Mouse (Mus musculus): Measurements from ENCODE around the gene Vps37b. TPM values are rescaled to one million over a fixed set of nuclear protein-coding genes. Genes with fewer than 3 reads are reported as not detected.

The Vps37b gene
- polyA plus RNA-seq, 1 experiment: 22.6 TPM

- Histone ChIP-seq H3K4me1 (ENCODE audit: control insufficient read depth, insufficient read depth, low read length) (peaks cover 18% of the 10 kb centered on the region), H3K27ac (ENCODE audit: insufficient read depth, low read depth, low read length) (peak overlapping the region; percentile 14; the same call in 1 of the 2 replicates), H3K27me3 (replicated peaks; ENCODE audit: control insufficient read depth, insufficient read depth, low read length) (no peaks in the 10 kb centered on the region), H3K36me3 (ENCODE audit: control insufficient read depth, insufficient read depth, low read length) (peaks cover 2% of the 10 kb centered on the region; the same call in 1 of the 2 replicates), H3K4me3 (ENCODE audit: insufficient read depth, low read depth, low read length) (no peak overlapping the region)
- peak; percentile 89 for DNase-seq
- TF ChIP-seq CTCF (conservative IDR thresholded peaks at IDR 0.05; ENCODE audit: insufficient read depth, insufficient read length, low read depth, low read length): no peak
- no peak for TF ChIP-seq POLR2A (IDR thresholded peaks at IDR 0.05; ENCODE audit: low read depth, low read length)
- 18% methylated on average over 2 of the region's 2 CpGs for WGBS
These were observed 29.2 kb downstream of the Vps37b start for GRCm38 (mm10) chr5:124002876-124003275.

GRCm38 (mm10) chr5:124001274-124001673, 30.8 kb downstream of the Vps37b start:
- Histone ChIP-seq H3K36me3 (ENCODE audit: control insufficient read depth, insufficient read depth, low read length) (peaks cover 2% of the 10 kb centered on the region; the same call in 1 of the 2 replicates), H3K27ac (ENCODE audit: insufficient read depth, low read depth, low read length) (no peak overlapping the region), H3K4me1 (ENCODE audit: control insufficient read depth, insufficient read depth, low read length) (peaks cover 9% of the 10 kb centered on the region), H3K27me3 (replicated peaks; ENCODE audit: control insufficient read depth, insufficient read depth, low read length) (no peaks in the 10 kb centered on the region), H3K4me3 (ENCODE audit: insufficient read depth, low read depth, low read length) (no peak overlapping the region)
- TF ChIP-seq CTCF (conservative IDR thresholded peaks at IDR 0.05; ENCODE audit: insufficient read depth, insufficient read length, low read depth, low read length): no peak
- no peak for TF ChIP-seq POLR2A (IDR thresholded peaks at IDR 0.05; ENCODE audit: low read depth, low read length)
- no peak for DNase-seq
- WGBS: 45% methylated on average over 9 of the region's 9 CpGs

GRCm38 (mm10) chr5:124000824-124001223, 31.2 kb downstream of the Vps37b start:
- Histone ChIP-seq H3K27ac (ENCODE audit: insufficient read depth, low read depth, low read length) (no peak overlapping the region), H3K4me3 (ENCODE audit: insufficient read depth, low read depth, low read length) (no peak overlapping the region), H3K27me3 (replicated peaks; ENCODE audit: control insufficient read depth, insufficient read depth, low read length) (no peaks in the 10 kb centered on the region), H3K4me1 (ENCODE audit: control insufficient read depth, insufficient read depth, low read length) (peaks cover 9% of the 10 kb centered on the region), H3K36me3 (ENCODE audit: control insufficient read depth, insufficient read depth, low read length) (no peaks in the 10 kb centered on the region)
- 9% methylated on average over 7 of the region's 7 CpGs for WGBS
- TF ChIP-seq CTCF (conservative IDR thresholded peaks at IDR 0.05; ENCODE audit: insufficient read depth, insufficient read length, low read depth, low read length): peak; percentile 99; the same call in 1 of the 2 replicates
- TF ChIP-seq POLR2A (IDR thresholded peaks at IDR 0.05; ENCODE audit: low read depth, low read length): no peak
- DNase-seq: peak; percentile 91

- DNase-seq: no peak
- TF ChIP-seq CTCF (conservative IDR thresholded peaks at IDR 0.05; ENCODE audit: insufficient read depth, insufficient read length, low read depth, low read length): no peak
- TF ChIP-seq POLR2A (IDR thresholded peaks at IDR 0.05; ENCODE audit: low read depth, low read length): no peak
- Histone ChIP-seq H3K27ac (ENCODE audit: insufficient read depth, low read depth, low read length) (no peak overlapping the region), H3K27me3 (replicated peaks; ENCODE audit: control insufficient read depth, insufficient read depth, low read length) (no peaks in the 10 kb centered on the region), H3K36me3 (ENCODE audit: control insufficient read depth, insufficient read depth, low read length) (no peaks in the 10 kb centered on the region), H3K4me3 (ENCODE audit: insufficient read depth, low read depth, low read length) (no peak overlapping the region), H3K4me1 (ENCODE audit: control insufficient read depth, insufficient read depth, low read length) (peaks cover 4% of the 10 kb centered on the region)
- 84% methylated on average over 10 of the region's 10 CpGs for WGBS
These were observed 33.7 kb downstream of the Vps37b start for GRCm38 (mm10) chr5:123998370-123998769.

GRCm38 (mm10) chr5:123997811-123998210, 34.3 kb downstream of the Vps37b start:
- DNase-seq: no peak
- no peak overlapping the region for H3K4me3 ChIP-seq (ENCODE audit: insufficient read depth, low read depth, low read length)
- H3K36me3 ChIP-seq (ENCODE audit: control insufficient read depth, insufficient read depth, low read length): no peaks in the 10 kb centered on the region
- no peak for TF ChIP-seq POLR2A (IDR thresholded peaks at IDR 0.05; ENCODE audit: low read depth, low read length)
- no peak for TF ChIP-seq CTCF (conservative IDR thresholded peaks at IDR 0.05; ENCODE audit: insufficient read depth, insufficient read length, low read depth, low read length)
- H3K27me3 ChIP-seq (replicated peaks; ENCODE audit: control insufficient read depth, insufficient read depth, low read length): no peaks in the 10 kb centered on the region
- no peak overlapping the region for H3K27ac ChIP-seq (ENCODE audit: insufficient read depth, low read depth, low read length)
- no peaks in the 10 kb centered on the region for H3K4me1 ChIP-seq (ENCODE audit: control insufficient read depth, insufficient read depth, low read length)
- 67% methylated on average over 16 of the region's 16 CpGs for WGBS

GRCm38 (mm10) chr5:123997211-123997751, 34.8 kb downstream of the Vps37b start:
- TF ChIP-seq POLR2A (IDR thresholded peaks at IDR 0.05; ENCODE audit: low read depth, low read length) (no peak), CTCF (conservative IDR thresholded peaks at IDR 0.05; ENCODE audit: insufficient read depth, insufficient read length, low read depth, low read length) (no peak)
- WGBS: 82% methylated on average over 24 of the region's 24 CpGs
- Histone ChIP-seq H3K36me3 (ENCODE audit: control insufficient read depth, insufficient read depth, low read length) (no peaks in the 10 kb centered on the region), H3K27me3 (replicated peaks; ENCODE audit: control insufficient read depth, insufficient read depth, low read length) (no peaks in the 10 kb centered on the region), H3K4me3 (ENCODE audit: insufficient read depth, low read depth, low read length) (no peak overlapping the region), H3K4me1 (ENCODE audit: control insufficient read depth, insufficient read depth, low read length) (no peaks in the 10 kb centered on the region), H3K27ac (ENCODE audit: insufficient read depth, low read depth, low read length) (no peak overlapping the region)
- DNase-seq: no peak

- Histone ChIP-seq H3K4me3 (ENCODE audit: insufficient read depth, low read depth, low read length) (no peak overlapping the region), H3K27ac (ENCODE audit: insufficient read depth, low read depth, low read length) (no peak overlapping the region), H3K4me1 (ENCODE audit: control insufficient read depth, insufficient read depth, low read length) (no peaks in the 10 kb centered on the region), H3K27me3 (replicated peaks; ENCODE audit: control insufficient read depth, insufficient read depth, low read length) (no peaks in the 10 kb centered on the region), H3K36me3 (ENCODE audit: control insufficient read depth, insufficient read depth, low read length) (no peaks in the 10 kb centered on the region)
- TF ChIP-seq POLR2A (IDR thresholded peaks at IDR 0.05; ENCODE audit: low read depth, low read length) (no peak), CTCF (conservative IDR thresholded peaks at IDR 0.05; ENCODE audit: insufficient read depth, insufficient read length, low read depth, low read length) (no peak)
- WGBS: 88% methylated on average over 14 of the region's 14 CpGs
- no peak for DNase-seq
These were observed 35.4 kb downstream of the Vps37b start for GRCm38 (mm10) chr5:123996695-123997094.

Data from kidney, adult 2 months (tissue).